Mouse (Mus musculus): ENCODE data around the gene E2f2. TPM values are rescaled to one million over a fixed set of nuclear protein-coding genes. Genes with fewer than 3 reads are reported as not detected.

E2f2 gene
- polyA plus RNA-seq, 1 experiment from 2014 or later, result 8.0 TPM

DNA sequence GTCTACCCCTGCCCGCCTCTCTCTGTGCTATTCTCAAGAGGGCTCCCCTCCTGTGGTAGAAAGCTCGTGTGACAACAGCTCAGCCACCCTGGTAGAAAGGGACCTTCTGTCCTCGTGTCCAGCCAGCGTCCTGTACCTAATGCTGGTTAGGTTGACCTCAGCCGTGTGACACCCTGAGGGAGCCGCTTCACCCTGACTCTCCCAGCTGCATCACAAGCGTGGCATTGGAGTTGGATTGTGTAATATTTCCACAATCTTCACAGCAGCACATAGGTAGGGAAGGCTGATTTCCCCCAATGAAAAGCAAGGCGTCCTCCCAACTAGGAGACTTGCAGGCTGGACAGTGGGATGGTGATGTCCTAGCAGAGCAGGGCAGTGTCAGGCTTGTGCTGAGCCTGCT, 14.1 kb downstream of the E2f2 start:
- no peak for ATAC-seq (ENCODE audit: low FRiP score)
- H3K36me3 ChIP-seq (ENCODE audit: control insufficient read depth, insufficient read depth, low read length), result no peaks in the 10 kb centered on the region
- 89% methylated on average over 8 of the region's 8 CpGs for WGBS

DNA sequence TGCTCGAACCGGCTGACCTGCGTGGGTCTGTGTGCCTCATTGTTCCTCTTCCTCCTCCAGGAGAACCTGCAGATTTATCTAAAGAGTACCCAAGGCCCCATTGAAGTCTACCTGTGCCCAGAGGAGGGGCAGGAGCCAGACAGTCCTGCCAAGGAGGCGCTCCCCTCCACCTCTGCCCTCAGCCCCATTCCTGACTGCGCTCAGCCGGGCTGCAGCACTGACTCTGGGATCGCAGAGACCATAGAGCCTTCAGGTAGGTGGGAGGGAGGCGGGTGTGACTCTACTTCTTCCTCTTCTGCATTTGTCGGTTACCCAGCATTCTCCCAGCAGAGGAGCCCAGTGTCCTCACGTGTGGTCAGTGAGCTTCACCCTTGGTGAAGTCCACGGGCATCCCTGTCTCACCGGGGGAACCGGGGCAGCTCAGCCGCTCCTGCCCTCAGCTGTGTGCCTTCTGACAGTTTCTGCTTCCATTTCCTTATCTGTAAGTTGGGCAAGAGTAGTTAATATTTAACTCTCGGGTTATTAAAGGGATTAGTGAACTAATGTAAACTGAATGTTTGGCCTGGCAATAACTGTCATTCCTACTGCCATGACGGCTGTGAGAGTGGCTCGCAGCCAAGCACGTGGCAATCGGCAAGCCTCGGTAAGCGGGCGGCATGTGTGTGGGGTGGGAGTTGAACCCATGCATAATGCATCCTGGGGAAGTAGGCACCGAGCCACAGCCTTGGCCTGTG, 14.7 kb downstream of the E2f2 start:
- Histone ChIP-seq H3K27ac (ENCODE audit: low read depth, low read length) (no peak overlapping the region), H3K4me3 (ENCODE audit: low read depth, low read length) (no peak overlapping the region), H3K4me1 (ENCODE audit: control insufficient read depth, insufficient read depth, low read length) (no peaks in the 10 kb centered on the region), H3K4me2 (no peak overlapping the region), H3K9ac (ENCODE audit: low read length) (no peak overlapping the region), H3K36me3 (ENCODE audit: control insufficient read depth, insufficient read depth, low read length) (no peaks in the 10 kb centered on the region), H3K27me3 (ENCODE audit: control insufficient read depth, insufficient read depth, low read length) (no peaks in the 10 kb centered on the region), H3K9me3 (ENCODE audit: control insufficient read depth, low read length) (no peaks in the 10 kb centered on the region)
- DNase-seq (ENCODE audit: low spot score, missing footprints) (no peak), ATAC-seq (ENCODE audit: low FRiP score) (no peak)
- WGBS, result 92% methylated on average over 23 of the region's 23 CpGs

More for the DNA sequence above, 14.1 kb downstream of the E2f2 start:
- H3K4me1 ChIP-seq (ENCODE audit: control insufficient read depth, insufficient read depth, low read length), result no peaks in the 10 kb centered on the region
- no peaks in the 10 kb centered on the region for H3K27me3 ChIP-seq (ENCODE audit: control insufficient read depth, insufficient read depth, low read length)
- no peak for DNase-seq (ENCODE audit: low spot score, missing footprints)
- no peak overlapping the region for H3K4me2 ChIP-seq
- H3K27ac ChIP-seq (ENCODE audit: low read depth, low read length), result no peak overlapping the region
- H3K9me3 ChIP-seq (ENCODE audit: control insufficient read depth, low read length), result no peaks in the 10 kb centered on the region
- no peak overlapping the region for H3K9ac ChIP-seq (ENCODE audit: low read length)
- no peak overlapping the region for H3K4me3 ChIP-seq (ENCODE audit: low read depth, low read length)

DNA sequence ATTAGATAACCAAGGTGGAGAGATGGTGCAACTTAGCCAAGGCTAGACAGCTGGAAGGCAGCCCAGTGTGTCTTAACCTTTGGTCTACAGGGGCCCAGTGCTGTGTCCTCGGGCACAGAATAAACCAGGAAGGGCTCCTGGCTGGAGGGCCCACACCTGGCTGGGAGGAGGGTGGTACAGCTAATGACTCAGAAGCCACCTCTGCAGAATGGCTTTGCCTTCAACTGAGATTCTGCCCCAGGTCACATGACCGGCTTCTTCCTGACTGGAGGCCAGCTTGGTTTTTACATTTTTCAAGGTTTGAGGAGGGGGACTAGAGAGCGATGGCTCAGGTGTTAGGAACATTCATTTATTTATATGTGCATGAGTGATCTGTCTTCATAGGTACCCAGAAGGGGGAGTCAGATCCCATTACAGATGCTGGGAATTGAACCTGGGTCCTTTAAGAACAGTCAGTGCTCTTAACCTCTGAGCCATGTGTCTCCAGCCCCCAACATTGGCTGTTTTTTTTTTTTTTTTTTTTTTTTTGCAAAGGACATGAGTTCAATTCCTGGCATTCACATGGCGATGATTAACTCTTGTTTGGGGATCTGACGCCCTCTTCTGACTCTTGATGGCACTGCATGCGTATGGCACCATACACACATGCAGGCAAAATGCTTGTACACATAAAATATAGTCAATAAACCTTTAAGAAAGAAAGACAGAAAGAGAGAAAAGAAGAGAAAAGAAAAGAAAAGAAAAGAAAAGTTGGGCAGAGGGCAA, 17.0 kb downstream of the E2f2 start:
- no peak overlapping the region for H3K27ac ChIP-seq (ENCODE audit: low read depth, low read length)
- H3K4me2 ChIP-seq, result no peak overlapping the region
- DNase-seq (ENCODE audit: low spot score, missing footprints), result no peak
- H3K9ac ChIP-seq (ENCODE audit: low read length), result no peak overlapping the region
- no peaks in the 10 kb centered on the region for H3K9me3 ChIP-seq (ENCODE audit: control insufficient read depth, low read length)
- no peak overlapping the region for H3K4me3 ChIP-seq (ENCODE audit: low read depth, low read length)
- peaks cover 6% of the 10 kb centered on the region; the same call in 1 of the 2 replicates for H3K36me3 ChIP-seq (ENCODE audit: control insufficient read depth, insufficient read depth, low read length)
- 83% methylated on average over 6 of the region's 6 CpGs for WGBS
- H3K4me1 ChIP-seq (ENCODE audit: control insufficient read depth, insufficient read depth, low read length), result no peaks in the 10 kb centered on the region
- no peak for ATAC-seq (ENCODE audit: low FRiP score)
- H3K27me3 ChIP-seq (ENCODE audit: control insufficient read depth, insufficient read depth, low read length), result no peaks in the 10 kb centered on the region

DNA sequence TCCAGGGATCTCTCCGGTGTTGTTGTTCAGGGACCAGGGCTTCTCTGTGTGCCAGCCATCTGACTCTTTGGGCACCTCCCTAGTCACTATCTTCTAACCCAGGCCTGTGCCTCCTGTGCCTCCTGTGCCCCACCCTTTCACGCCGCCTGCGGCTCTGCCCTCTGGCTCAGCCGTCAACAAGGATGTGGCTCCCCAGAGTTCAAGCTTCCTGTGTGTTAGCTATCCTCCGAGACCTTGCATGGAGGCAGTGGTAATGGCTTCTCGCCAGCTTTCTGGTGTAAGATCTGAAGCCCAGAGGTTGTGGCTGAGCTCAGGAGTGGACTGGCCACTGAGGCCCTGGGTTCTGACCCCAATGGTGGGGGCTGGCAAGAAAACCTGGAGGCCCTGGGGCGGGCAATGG, 17.7 kb downstream of the E2f2 start:
- WGBS, result 94% methylated on average over 8 of the region's 8 CpGs
- no peak overlapping the region for H3K27ac ChIP-seq (ENCODE audit: low read depth, low read length)
- ATAC-seq (ENCODE audit: low FRiP score) (no peak), DNase-seq (ENCODE audit: low spot score, missing footprints) (no peak)
- H3K27me3 ChIP-seq (ENCODE audit: control insufficient read depth, insufficient read depth, low read length), result no peaks in the 10 kb centered on the region
- no peaks in the 10 kb centered on the region for H3K4me1 ChIP-seq (ENCODE audit: control insufficient read depth, insufficient read depth, low read length)
- H3K9ac ChIP-seq (ENCODE audit: low read length), result no peak overlapping the region
- H3K9me3 ChIP-seq (ENCODE audit: control insufficient read depth, low read length), result no peaks in the 10 kb centered on the region
- no peak overlapping the region for H3K4me2 ChIP-seq
- H3K36me3 ChIP-seq (ENCODE audit: control insufficient read depth, insufficient read depth, low read length), result peaks cover 6% of the 10 kb centered on the region; the same call in 1 of the 2 replicates
- H3K4me3 ChIP-seq (ENCODE audit: low read depth, low read length), result no peak overlapping the region

DNA sequence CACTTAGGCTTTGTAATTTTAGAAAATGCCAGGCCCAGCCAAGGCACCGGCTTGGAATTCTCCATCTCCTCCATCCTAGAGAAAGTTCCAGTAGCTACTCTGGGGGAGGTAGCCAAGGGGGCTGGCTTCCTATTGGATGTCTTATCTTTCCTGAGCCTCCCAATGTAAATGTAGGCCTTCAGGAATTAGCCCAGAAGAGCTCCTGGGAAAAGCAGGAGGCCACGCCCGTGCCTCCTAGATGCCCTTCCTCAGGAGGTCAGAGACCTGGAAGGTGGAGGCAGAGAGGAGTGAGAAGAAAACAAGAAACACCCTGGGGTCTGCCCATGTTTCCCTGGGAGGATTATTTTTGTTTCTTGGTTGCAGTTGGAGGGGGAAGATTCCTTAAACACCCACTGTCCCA, 21.4 kb downstream of the E2f2 start:
- Histone ChIP-seq H3K9me3 (ENCODE audit: control insufficient read depth, low read length) (no peaks in the 10 kb centered on the region), H3K9ac (ENCODE audit: low read length) (no peak overlapping the region), H3K36me3 (ENCODE audit: control insufficient read depth, insufficient read depth, low read length) (peaks cover 6% of the 10 kb centered on the region), H3K4me2 (no peak overlapping the region), H3K27me3 (ENCODE audit: control insufficient read depth, insufficient read depth, low read length) (no peaks in the 10 kb centered on the region), H3K4me3 (ENCODE audit: low read depth, low read length) (no peak overlapping the region), H3K4me1 (ENCODE audit: control insufficient read depth, insufficient read depth, low read length) (no peaks in the 10 kb centered on the region), H3K27ac (ENCODE audit: low read depth, low read length) (no peak overlapping the region)
- DNase-seq (ENCODE audit: low spot score, missing footprints) (no peak), ATAC-seq (ENCODE audit: low FRiP score) (no peak)
- WGBS, result 88% methylated on average over 3 of the region's 3 CpGs

DNA sequence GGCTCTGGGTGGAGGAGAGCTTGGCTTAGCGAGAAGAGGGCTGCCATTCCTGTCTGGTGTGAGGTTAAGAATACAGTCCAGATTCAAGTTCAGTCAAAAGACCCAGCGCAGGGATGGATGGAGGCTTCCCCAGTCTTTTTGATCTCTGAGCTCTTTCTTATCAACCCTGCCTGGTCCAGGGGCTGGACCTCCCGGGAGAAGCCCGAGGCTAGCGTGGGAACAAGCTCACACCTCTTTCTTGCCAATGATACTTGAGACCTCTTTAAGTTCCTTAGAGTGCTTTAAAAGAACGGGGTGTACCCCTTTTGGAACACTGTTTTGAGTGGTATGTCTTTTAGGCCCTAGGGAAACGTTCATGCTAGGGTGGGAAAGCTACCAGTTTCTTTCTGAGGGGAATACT, 22.8 kb downstream of the E2f2 start:
- 70% methylated on average over 7 of the region's 7 CpGs for WGBS
- ATAC-seq (ENCODE audit: low FRiP score), result no peak
- no peak overlapping the region for H3K27ac ChIP-seq (ENCODE audit: low read depth, low read length)
- no peaks in the 10 kb centered on the region for H3K9me3 ChIP-seq (ENCODE audit: control insufficient read depth, low read length)
- H3K4me3 ChIP-seq (ENCODE audit: low read depth, low read length), result no peak overlapping the region
- no peaks in the 10 kb centered on the region for H3K27me3 ChIP-seq (ENCODE audit: control insufficient read depth, insufficient read depth, low read length)
- no peak overlapping the region for H3K4me2 ChIP-seq
- DNase-seq (ENCODE audit: low spot score, missing footprints), result no peak
- H3K4me1 ChIP-seq (ENCODE audit: control insufficient read depth, insufficient read depth, low read length), result no peaks in the 10 kb centered on the region
- H3K36me3 ChIP-seq (ENCODE audit: control insufficient read depth, insufficient read depth, low read length), result peaks cover 6% of the 10 kb centered on the region
- H3K9ac ChIP-seq (ENCODE audit: low read length), result no peak overlapping the region

DNA sequence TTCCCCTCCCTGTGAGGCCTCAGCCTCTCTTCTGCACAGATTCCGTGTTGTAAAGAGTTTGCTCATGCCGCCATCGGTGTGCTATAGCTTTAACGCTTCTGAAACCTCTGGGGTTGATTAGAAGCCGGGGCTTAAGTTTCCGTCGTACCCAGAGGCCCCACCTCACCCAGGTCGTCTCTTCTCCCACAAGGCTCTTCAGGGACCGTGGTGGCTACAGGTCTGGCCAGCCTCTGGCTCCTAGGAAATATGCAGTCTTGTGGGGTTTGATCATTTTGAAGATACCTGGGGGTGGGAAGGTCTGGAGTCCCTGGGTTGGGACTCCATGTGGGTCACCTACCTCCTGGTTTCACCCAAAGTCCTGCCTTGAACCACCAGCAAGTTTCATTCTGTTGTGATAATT, 23.4 kb downstream of the E2f2 start:
- 68% methylated on average over 9 of the region's 9 CpGs for WGBS
- Histone ChIP-seq H3K4me1 (ENCODE audit: control insufficient read depth, insufficient read depth, low read length) (peaks cover 2% of the 10 kb centered on the region), H3K9me3 (ENCODE audit: control insufficient read depth, low read length) (no peaks in the 10 kb centered on the region), H3K36me3 (ENCODE audit: control insufficient read depth, insufficient read depth, low read length) (peaks cover 6% of the 10 kb centered on the region), H3K9ac (ENCODE audit: low read length) (no peak overlapping the region), H3K4me2 (no peak overlapping the region), H3K27me3 (ENCODE audit: control insufficient read depth, insufficient read depth, low read length) (no peaks in the 10 kb centered on the region), H3K27ac (ENCODE audit: low read depth, low read length) (no peak overlapping the region), H3K4me3 (ENCODE audit: low read depth, low read length) (no peak overlapping the region)
- DNase-seq (ENCODE audit: low spot score, missing footprints) (no peak), ATAC-seq (ENCODE audit: low FRiP score) (no peak)

DNA sequence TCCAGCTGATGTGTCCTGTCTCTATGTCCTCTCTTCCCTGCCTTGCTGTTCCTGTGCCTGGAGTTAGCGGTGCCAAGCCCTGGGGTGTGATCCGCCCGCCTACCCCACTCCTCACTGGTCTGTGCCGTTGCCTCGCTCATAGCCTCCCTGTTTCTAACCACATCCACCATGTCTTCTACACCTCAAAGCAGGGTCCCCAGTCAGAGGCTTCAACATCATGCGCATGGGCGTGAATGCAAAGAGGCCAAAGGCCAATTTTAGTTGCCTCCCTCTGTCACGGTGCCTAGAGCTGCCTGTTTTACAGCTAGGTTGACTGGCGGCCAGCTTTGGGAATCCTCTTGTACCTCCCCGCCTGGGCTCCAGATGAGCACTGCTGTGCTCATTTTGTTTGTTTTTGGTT, 24.0 kb downstream of the E2f2 start:
- no peak overlapping the region for H3K9ac ChIP-seq (ENCODE audit: low read length)
- DNase-seq (ENCODE audit: low spot score, missing footprints), result no peak
- 85% methylated on average over 10 of the region's 10 CpGs for WGBS

DNA sequence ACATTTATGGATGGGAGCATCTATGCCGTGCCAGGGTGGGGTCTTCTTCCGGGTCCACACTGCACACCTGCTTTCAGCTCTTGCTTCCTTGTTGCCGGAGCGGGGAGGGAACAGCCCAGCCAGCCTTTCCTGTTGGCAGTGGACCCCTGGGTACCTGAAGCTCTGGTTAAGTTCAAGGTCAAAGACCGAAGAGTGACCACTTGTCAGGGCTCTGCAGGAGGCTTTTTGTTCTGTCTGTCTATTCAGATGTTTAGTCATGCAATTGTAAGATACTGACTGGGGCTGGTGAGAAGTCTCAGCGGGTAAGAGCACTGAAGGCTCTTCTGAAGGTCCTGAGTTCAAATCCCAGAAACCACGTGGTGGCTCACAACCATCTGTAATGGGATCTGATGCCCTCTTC, 26.7 kb downstream of the E2f2 start:
- Histone ChIP-seq H3K4me1 (ENCODE audit: control insufficient read depth, insufficient read depth, low read length) (peaks cover 4% of the 10 kb centered on the region), H3K4me2 (no peak overlapping the region), H3K27me3 (ENCODE audit: control insufficient read depth, insufficient read depth, low read length) (no peaks in the 10 kb centered on the region), H3K27ac (ENCODE audit: low read depth, low read length) (no peak overlapping the region), H3K9ac (ENCODE audit: low read length) (no peak overlapping the region), H3K4me3 (ENCODE audit: low read depth, low read length) (no peak overlapping the region), H3K9me3 (ENCODE audit: control insufficient read depth, low read length) (no peaks in the 10 kb centered on the region), H3K36me3 (ENCODE audit: control insufficient read depth, insufficient read depth, low read length) (no peaks in the 10 kb centered on the region; the same call in 1 of the 2 replicates)
- ATAC-seq (ENCODE audit: low FRiP score) (no peak), DNase-seq (ENCODE audit: low spot score, missing footprints) (no peak)
- WGBS, result 72% methylated on average over 7 of the region's 7 CpGs

More for the DNA sequence above, 24.0 kb downstream of the E2f2 start:
- H3K4me2 ChIP-seq, result no peak overlapping the region
- H3K9me3 ChIP-seq (ENCODE audit: control insufficient read depth, low read length), result no peaks in the 10 kb centered on the region
- no peak overlapping the region for H3K4me3 ChIP-seq (ENCODE audit: low read depth, low read length)
- H3K27me3 ChIP-seq (ENCODE audit: control insufficient read depth, insufficient read depth, low read length), result no peaks in the 10 kb centered on the region
- peaks cover 4% of the 10 kb centered on the region for H3K4me1 ChIP-seq (ENCODE audit: control insufficient read depth, insufficient read depth, low read length)
- no peak overlapping the region for H3K27ac ChIP-seq (ENCODE audit: low read depth, low read length)
- H3K36me3 ChIP-seq (ENCODE audit: control insufficient read depth, insufficient read depth, low read length), result peaks cover 6% of the 10 kb centered on the region
- ATAC-seq (ENCODE audit: low FRiP score), result no peak
